Mouse (Mus musculus): Measurements from ENCODE around the gene Ikzf3. TPM values are rescaled to one million over a fixed set of nuclear protein-coding genes. Genes with fewer than 3 reads are reported as not detected.

Gene Ikzf3
- polyA plus RNA-seq, 1 experiment = 0.82 TPM

GRCm38 (mm10) chr11:98474967-98475366, 70.9 kb downstream of the Ikzf3 start:
- no peak for DNase-seq (ENCODE audit: low read depth)

GRCm38 (mm10) chr11:98473916-98474479, 71.8 kb downstream of the Ikzf3 start:
- no peak for DNase-seq (ENCODE audit: low read depth)

GRCm38 (mm10) chr11:98472696-98473095, 73.1 kb downstream of the Ikzf3 start:
- DNase-seq (ENCODE audit: low read depth) = no peak

GRCm38 (mm10) chr11:98470795-98471194, 75.0 kb downstream of the Ikzf3 start:
- no peak for DNase-seq (ENCODE audit: low read depth)

GRCm38 (mm10) chr11:98469761-98470714, 75.8 kb downstream of the Ikzf3 start:
- DNase-seq (ENCODE audit: low read depth) = no peak

- no peak for DNase-seq (ENCODE audit: low read depth)
Observed at GRCm38 (mm10) chr11:98464516-98464915, 81.3 kb downstream of the Ikzf3 start.

GRCm38 (mm10) chr11:98463911-98464310, 81.9 kb downstream of the Ikzf3 start:
- no peak for DNase-seq (ENCODE audit: low read depth)

GRCm38 (mm10) chr11:98462255-98462654, 83.6 kb downstream of the Ikzf3 start:
- DNase-seq (ENCODE audit: low read depth) = no peak

- no peak for DNase-seq (ENCODE audit: low read depth)
Observed at GRCm38 (mm10) chr11:98461109-98461720, 84.6 kb downstream of the Ikzf3 start.

GRCm38 (mm10) chr11:98459860-98460259, 86.0 kb downstream of the Ikzf3 start:
- DNase-seq (ENCODE audit: low read depth) = no peak

GRCm38 (mm10) chr11:98459071-98459741, 86.6 kb downstream of the Ikzf3 start:
- DNase-seq (ENCODE audit: low read depth) = no peak

- DNase-seq (ENCODE audit: low read depth) = no peak
Observed at GRCm38 (mm10) chr11:98458121-98458990, 87.5 kb downstream of the Ikzf3 start.

GRCm38 (mm10) chr11:98457367-98458120, 88.3 kb downstream of the Ikzf3 start:
- no peak for DNase-seq (ENCODE audit: low read depth)

- no peak for DNase-seq (ENCODE audit: low read depth)
Observed at GRCm38 (mm10) chr11:98456945-98457344, 88.9 kb downstream of the Ikzf3 start.

GRCm38 (mm10) chr11:98456545-98456944, 89.3 kb downstream of the Ikzf3 start:
- no peak for DNase-seq (ENCODE audit: low read depth)

- DNase-seq (ENCODE audit: low read depth) = no peak
Observed at GRCm38 (mm10) chr11:98455484-98455883, 90.3 kb downstream of the Ikzf3 start.

- peak; percentile 97 for DNase-seq (ENCODE audit: low read depth)
Observed at GRCm38 (mm10) chr11:98449921-98450771, 95.7 kb downstream of the Ikzf3 start.

GRCm38 (mm10) chr11:98449419-98449818, 96.4 kb downstream of the Ikzf3 start:
- no peak for DNase-seq (ENCODE audit: low read depth)

- DNase-seq (ENCODE audit: low read depth) = no peak
Observed at GRCm38 (mm10) chr11:98448191-98448790, 97.5 kb downstream of the Ikzf3 start.
